Mouse (Mus musculus) cortical plate, adult 2 months (tissue): Measurements from ENCODE around the gene Mreg.

Experiments
- CTCF ChIP-seq: fragments of 200-500 bp; IDR thresholded peaks from 2 replicates; pipeline ENCODE4 v1.5.1; 2011; ENCODE audit warnings: mild to moderate bottlenecking, control low read depth, low read length; ENCODE audit not compliant: insufficient read depth; ENCODE audit errors: extremely low read depth
- POLR2A ChIP-seq: fragments of 200-500 bp; IDR thresholded peaks from 2 replicates; pipeline ENCODE4 v1.6.1; 2011; ENCODE audit warnings: mild to moderate bottlenecking, low read length, control low read depth; ENCODE audit not compliant: insufficient read depth; ENCODE audit errors: extremely low read depth

DNA sequence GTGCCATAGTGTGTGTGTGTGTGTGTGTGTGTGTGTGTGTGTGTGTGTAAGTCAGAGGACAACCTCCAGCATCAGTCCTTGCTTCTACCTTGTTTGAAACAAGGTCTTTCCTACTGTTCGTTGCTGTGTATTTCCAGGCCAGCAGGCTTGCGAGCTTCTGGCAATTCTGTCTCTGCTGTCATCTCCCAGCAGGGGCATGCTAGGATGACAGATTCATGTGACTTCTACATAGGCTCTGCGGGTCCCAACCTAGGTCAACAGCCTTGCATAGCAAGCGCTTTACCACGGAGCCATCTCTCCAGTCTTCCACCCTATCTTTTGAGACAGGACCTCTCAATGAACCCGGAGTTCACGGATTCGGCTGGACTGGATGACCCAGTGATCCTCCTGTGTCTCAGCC, 20.7 kb downstream of the Mreg start:
- TF ChIP-seq CTCF, result no peak
- no peak for TF ChIP-seq POLR2A
